Mouse (Mus musculus): ENCODE measurements at regions not wholly inside any gene's neighbourhood (a gene's known extent, or its start where the extent isn't known, plus 50 kb on each side); places are given as distances from the start of the nearest gene placed in this dataset.

DNA sequence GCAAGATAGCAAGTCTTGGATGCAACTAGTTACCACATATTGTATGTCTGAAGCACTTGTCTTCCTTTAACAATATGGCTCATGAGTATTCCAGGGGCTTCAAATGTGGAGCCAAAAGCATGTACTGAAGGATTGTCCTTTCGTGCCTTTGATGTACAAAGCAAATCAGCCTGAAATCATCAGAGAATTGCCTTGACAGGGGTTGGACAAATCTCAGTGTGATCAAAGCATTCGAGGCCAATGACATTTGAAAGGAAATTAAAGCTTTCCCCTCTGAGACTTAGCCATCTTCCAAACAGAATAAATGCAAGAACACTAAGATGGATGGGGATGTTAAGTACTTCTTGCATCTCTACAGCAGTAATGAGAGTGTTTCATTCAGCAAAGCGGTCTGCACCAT lies 1144.9 kb downstream of the Mat2b start:
- 19% methylated on average over 3 of the region's 3 CpGs for WGBS
- ATAC-seq (ENCODE audit: low FRiP score) = peak; percentile 35; the same call in 1 of the 2 replicates
- Histone ChIP-seq H3K4me2 (no peak overlapping the region), H3K9me3 (ENCODE audit: control insufficient read depth, low read length) (no peaks in the 10 kb centered on the region), H3K4me3 (ENCODE audit: low read depth, low read length) (no peak overlapping the region), H3K27ac (ENCODE audit: low read depth, low read length) (no peak overlapping the region), H3K9ac (ENCODE audit: low read length) (no peak overlapping the region), H3K27me3 (ENCODE audit: control insufficient read depth, insufficient read depth, low read length) (no peaks in the 10 kb centered on the region), H3K36me3 (ENCODE audit: control insufficient read depth, insufficient read depth, low read length) (no peaks in the 10 kb centered on the region), H3K4me1 (ENCODE audit: control insufficient read depth, insufficient read depth, low read length) (no peaks in the 10 kb centered on the region)
- no peak for DNase-seq (ENCODE audit: low spot score, missing footprints)

DNA sequence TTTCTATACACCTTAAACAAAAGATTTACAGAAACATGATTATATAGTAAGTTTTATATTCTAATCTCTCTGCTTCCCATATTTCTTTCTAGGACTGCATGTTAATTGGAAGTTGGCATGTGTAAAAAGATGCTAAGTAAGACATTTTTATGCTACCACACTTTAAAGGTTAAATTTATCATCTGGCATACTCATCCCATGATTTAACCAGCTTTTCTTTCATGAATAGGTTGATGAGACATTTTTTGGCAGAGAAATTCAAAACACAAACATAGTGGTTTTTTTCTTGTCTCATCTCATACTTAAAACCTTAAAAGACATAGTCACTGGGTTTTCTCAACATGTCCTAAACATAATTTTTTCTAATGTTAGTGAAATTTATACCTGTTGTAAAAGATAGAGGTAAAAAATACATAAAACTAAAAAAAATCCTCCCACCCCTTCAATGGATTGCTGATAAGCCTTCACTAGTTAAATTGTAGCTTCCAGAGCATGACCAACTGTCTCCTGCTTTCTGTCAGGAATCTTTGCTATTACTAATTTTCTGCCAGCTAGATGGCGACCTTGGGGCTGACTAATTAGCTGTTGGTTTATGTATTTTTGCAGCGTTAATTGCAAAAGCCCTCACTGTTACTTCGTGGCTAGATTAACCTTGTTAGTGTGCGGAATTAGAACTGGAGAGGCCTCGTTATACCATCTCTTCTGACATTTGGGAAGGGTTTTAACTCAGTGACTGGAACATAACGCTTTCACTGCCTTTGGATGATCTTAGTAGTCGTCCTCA lies 1169.9 kb downstream of the Mat2b start:
- H3K27ac ChIP-seq (ENCODE audit: low read depth, low read length) = no peak overlapping the region
- H3K4me1 ChIP-seq (ENCODE audit: control insufficient read depth, insufficient read depth, low read length) = no peaks in the 10 kb centered on the region
- H3K4me2 ChIP-seq = no peak overlapping the region
- no peaks in the 10 kb centered on the region for H3K36me3 ChIP-seq (ENCODE audit: control insufficient read depth, insufficient read depth, low read length)
- ATAC-seq (ENCODE audit: low FRiP score) = no peak
- 60% methylated on average over 7 of the region's 7 CpGs for WGBS
- H3K4me3 ChIP-seq (ENCODE audit: low read depth, low read length) = no peak overlapping the region
- no peak overlapping the region for H3K9ac ChIP-seq (ENCODE audit: low read length)
- no peak for DNase-seq (ENCODE audit: low spot score, missing footprints)
- H3K9me3 ChIP-seq (ENCODE audit: control insufficient read depth, low read length) = no peaks in the 10 kb centered on the region
- no peaks in the 10 kb centered on the region for H3K27me3 ChIP-seq (ENCODE audit: control insufficient read depth, insufficient read depth, low read length)

DNA sequence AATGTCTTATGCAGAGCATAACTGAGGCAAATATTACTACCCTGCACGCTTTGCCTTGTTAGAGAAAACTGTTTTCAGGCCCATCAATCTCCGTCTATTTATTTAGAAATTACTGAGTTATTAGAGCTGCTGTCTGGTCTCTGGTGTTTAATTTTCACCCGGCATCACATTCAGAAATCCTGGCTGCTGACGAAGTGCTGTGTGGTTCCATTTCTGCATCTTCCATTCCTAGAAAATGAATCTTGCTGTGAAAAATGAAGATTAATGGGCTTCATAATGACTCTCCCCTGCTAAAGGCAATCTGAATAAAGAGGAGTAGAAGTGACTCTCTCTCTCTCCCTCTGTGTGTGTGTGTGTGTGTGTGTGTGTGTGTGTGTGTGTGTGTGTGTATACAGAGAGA lies 1199.8 kb downstream of the Mat2b start:
- no peaks in the 10 kb centered on the region for H3K36me3 ChIP-seq (ENCODE audit: control insufficient read depth, insufficient read depth, low read length)
- ATAC-seq (ENCODE audit: low FRiP score) (no peak), DNase-seq (ENCODE audit: low spot score, missing footprints) (no peak)
- H3K27me3 ChIP-seq (ENCODE audit: control insufficient read depth, insufficient read depth, low read length) = no peaks in the 10 kb centered on the region
- H3K9me3 ChIP-seq (ENCODE audit: control insufficient read depth, low read length) = no peaks in the 10 kb centered on the region
- WGBS = 85% methylated on average over 4 of the region's 4 CpGs
- H3K4me2 ChIP-seq = no peak overlapping the region
- no peak overlapping the region for H3K4me3 ChIP-seq (ENCODE audit: low read depth, low read length)
- no peak overlapping the region for H3K27ac ChIP-seq (ENCODE audit: low read depth, low read length)
- H3K9ac ChIP-seq (ENCODE audit: low read length) = no peak overlapping the region
- H3K4me1 ChIP-seq (ENCODE audit: control insufficient read depth, insufficient read depth, low read length) = no peaks in the 10 kb centered on the region

- Histone ChIP-seq H3K27ac (ENCODE audit: low read depth, low read length) (no peak overlapping the region), H3K9me3 (ENCODE audit: control insufficient read depth, low read length) (no peaks in the 10 kb centered on the region), H3K27me3 (ENCODE audit: control insufficient read depth, insufficient read depth, low read length) (no peaks in the 10 kb centered on the region), H3K4me1 (ENCODE audit: control insufficient read depth, insufficient read depth, low read length) (no peaks in the 10 kb centered on the region), H3K4me3 (ENCODE audit: low read depth, low read length) (no peak overlapping the region), H3K9ac (ENCODE audit: low read length) (no peak overlapping the region), H3K36me3 (ENCODE audit: control insufficient read depth, insufficient read depth, low read length) (no peaks in the 10 kb centered on the region), H3K4me2 (no peak overlapping the region)
- no peak for DNase-seq (ENCODE audit: low spot score, missing footprints)
- 70% methylated on average over 8 of the region's 8 CpGs for WGBS
- ATAC-seq (ENCODE audit: low FRiP score) = no peak
Observed at GRCm38 (mm10) chr11:39477136-39477535, 1217.9 kb downstream of the Mat2b start.

DNA sequence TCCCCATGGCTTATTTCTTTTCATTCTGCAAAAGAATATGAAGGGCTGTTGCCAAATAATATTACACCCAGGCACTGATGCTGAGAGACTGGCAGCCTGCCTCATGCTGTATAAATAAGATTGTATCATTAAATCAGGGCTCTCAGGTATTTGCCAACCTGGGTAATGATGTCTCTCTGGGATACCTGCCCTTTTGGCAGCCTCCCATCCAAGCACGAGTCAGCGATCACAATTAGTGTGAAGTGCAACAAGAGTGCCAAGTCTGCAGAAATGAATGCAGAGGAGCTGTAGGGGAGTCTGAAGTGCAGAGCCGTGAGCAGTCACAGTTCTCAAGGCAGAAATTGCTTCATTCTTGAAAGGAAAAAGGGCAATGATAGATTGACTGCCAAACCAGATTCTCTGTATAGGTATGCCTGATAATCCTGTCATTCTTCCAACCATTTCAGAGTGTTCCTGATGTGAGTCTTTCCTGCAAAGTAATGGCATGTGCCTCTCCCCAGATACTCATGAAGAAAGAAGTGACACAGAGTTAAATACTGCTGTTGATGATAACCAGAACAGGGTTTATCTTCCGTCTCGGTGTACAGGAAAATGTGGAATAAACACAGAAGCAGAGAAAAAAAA lies 1241.6 kb downstream of the Mat2b start:
- H3K36me3 ChIP-seq (ENCODE audit: control insufficient read depth, insufficient read depth, low read length) = no peaks in the 10 kb centered on the region
- WGBS = 89% methylated on average over 5 of the region's 5 CpGs
- no peak overlapping the region for H3K9ac ChIP-seq (ENCODE audit: low read length)
- no peak for DNase-seq (ENCODE audit: low spot score, missing footprints)
- H3K27ac ChIP-seq (ENCODE audit: low read depth, low read length) = no peak overlapping the region
- no peaks in the 10 kb centered on the region for H3K27me3 ChIP-seq (ENCODE audit: control insufficient read depth, insufficient read depth, low read length)
- H3K9me3 ChIP-seq (ENCODE audit: control insufficient read depth, low read length) = no peaks in the 10 kb centered on the region
- no peak for ATAC-seq (ENCODE audit: low FRiP score)
- H3K4me2 ChIP-seq = no peak overlapping the region
- H3K4me1 ChIP-seq (ENCODE audit: control insufficient read depth, insufficient read depth, low read length) = no peaks in the 10 kb centered on the region
- H3K4me3 ChIP-seq (ENCODE audit: low read depth, low read length) = no peak overlapping the region

DNA sequence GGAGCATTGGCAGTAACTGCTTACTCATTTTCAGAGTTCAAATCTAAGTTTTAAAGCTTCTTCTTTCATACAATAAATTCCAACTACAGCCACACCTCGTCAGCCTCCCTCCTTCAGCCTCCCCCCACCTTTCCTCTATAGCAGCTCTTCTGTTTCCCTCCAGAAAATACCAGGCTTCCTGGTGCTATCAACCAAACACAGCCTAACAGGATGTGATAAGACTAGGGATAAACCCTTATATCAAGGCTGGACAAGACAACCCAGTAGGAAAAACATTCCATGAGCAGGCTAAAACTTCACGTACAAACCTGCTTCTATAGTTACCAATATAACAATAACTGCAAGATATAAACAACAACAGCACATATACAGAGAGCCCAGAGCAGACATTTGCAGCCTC lies 1248.6 kb downstream of the Mat2b start:
- no peak overlapping the region for H3K9ac ChIP-seq (ENCODE audit: low read length)
- no peak overlapping the region for H3K4me2 ChIP-seq
- 75% methylated on average over 2 of the region's 2 CpGs for WGBS
- DNase-seq (ENCODE audit: low spot score, missing footprints) = no peak
- H3K27ac ChIP-seq (ENCODE audit: low read depth, low read length) = no peak overlapping the region
- no peaks in the 10 kb centered on the region for H3K9me3 ChIP-seq (ENCODE audit: control insufficient read depth, low read length)
- no peak overlapping the region for H3K4me3 ChIP-seq (ENCODE audit: low read depth, low read length)
- H3K4me1 ChIP-seq (ENCODE audit: control insufficient read depth, insufficient read depth, low read length) = no peaks in the 10 kb centered on the region
- H3K36me3 ChIP-seq (ENCODE audit: control insufficient read depth, insufficient read depth, low read length) = no peaks in the 10 kb centered on the region
- no peak for ATAC-seq (ENCODE audit: low FRiP score)
- H3K27me3 ChIP-seq (ENCODE audit: control insufficient read depth, insufficient read depth, low read length) = no peaks in the 10 kb centered on the region

DNA sequence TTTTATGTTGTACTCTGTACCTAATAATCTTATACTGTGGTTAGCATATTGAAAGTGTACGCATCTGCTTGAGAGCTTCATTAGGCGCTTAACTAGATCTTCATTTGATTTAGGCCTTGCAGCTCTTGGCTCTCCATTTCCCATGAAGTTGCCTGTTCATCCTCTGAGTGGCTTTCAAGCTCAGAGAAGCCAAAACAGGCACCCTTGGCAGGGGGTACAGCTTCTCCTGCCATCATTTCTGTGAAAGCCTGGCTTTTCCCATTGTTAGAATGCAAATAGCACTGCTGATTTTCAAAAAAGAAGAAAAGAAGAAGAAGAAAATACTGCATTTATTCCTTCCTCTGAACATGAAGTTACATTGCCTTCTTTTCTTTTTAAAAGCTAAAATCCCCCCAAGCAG lies 1283.3 kb downstream of the Mat2b start:
- Histone ChIP-seq H3K4me2 (no peak overlapping the region), H3K4me1 (ENCODE audit: control insufficient read depth, insufficient read depth, low read length) (0 out of 2 replicates have a peak, but pooled peaks cover 2% of the 10 kb centered on the region), H3K4me3 (ENCODE audit: low read depth, low read length) (no peak overlapping the region), H3K27ac (ENCODE audit: low read depth, low read length) (no peak overlapping the region), H3K9ac (ENCODE audit: low read length) (no peak overlapping the region), H3K9me3 (ENCODE audit: control insufficient read depth, low read length) (no peaks in the 10 kb centered on the region), H3K36me3 (ENCODE audit: control insufficient read depth, insufficient read depth, low read length) (no peaks in the 10 kb centered on the region), H3K27me3 (ENCODE audit: control insufficient read depth, insufficient read depth, low read length) (no peaks in the 10 kb centered on the region)
- ATAC-seq (ENCODE audit: low FRiP score) = no peak
- no peak for DNase-seq (ENCODE audit: low spot score, missing footprints)
- 43% methylated on average over 2 of the region's 2 CpGs for WGBS

GRCm38 (mm10) chr11:39411182-39411581 lies 1283.8 kb downstream of the Mat2b start:
- Histone ChIP-seq H3K4me2 (no peak overlapping the region), H3K9me3 (ENCODE audit: control insufficient read depth, low read length) (no peaks in the 10 kb centered on the region), H3K27ac (ENCODE audit: low read depth, low read length) (no peak overlapping the region), H3K36me3 (ENCODE audit: control insufficient read depth, insufficient read depth, low read length) (no peaks in the 10 kb centered on the region), H3K27me3 (ENCODE audit: control insufficient read depth, insufficient read depth, low read length) (no peaks in the 10 kb centered on the region), H3K4me3 (ENCODE audit: low read depth, low read length) (no peak overlapping the region), H3K9ac (ENCODE audit: low read length) (no peak overlapping the region), H3K4me1 (ENCODE audit: control insufficient read depth, insufficient read depth, low read length) (0 out of 2 replicates have a peak, but pooled peaks cover 2% of the 10 kb centered on the region)
- no peak for ATAC-seq (ENCODE audit: low FRiP score)
- 90% methylated on average over 2 of the region's 2 CpGs for WGBS
- no peak for DNase-seq (ENCODE audit: low spot score, missing footprints)

- no peak overlapping the region for H3K4me3 ChIP-seq (ENCODE audit: low read depth, low read length)
- H3K36me3 ChIP-seq (ENCODE audit: control insufficient read depth, insufficient read depth, low read length) = no peaks in the 10 kb centered on the region
- DNase-seq (ENCODE audit: low spot score, missing footprints) (no peak), ATAC-seq (ENCODE audit: low FRiP score) (0 out of 2 replicates have a peak, but pooled peaks have one; percentile 11)
- no peaks in the 10 kb centered on the region for H3K4me1 ChIP-seq (ENCODE audit: control insufficient read depth, insufficient read depth, low read length)
- H3K27me3 ChIP-seq (ENCODE audit: control insufficient read depth, insufficient read depth, low read length) = no peaks in the 10 kb centered on the region
- H3K27ac ChIP-seq (ENCODE audit: low read depth, low read length) = no peak overlapping the region
- no peaks in the 10 kb centered on the region for H3K9me3 ChIP-seq (ENCODE audit: control insufficient read depth, low read length)
- H3K4me2 ChIP-seq = no peak overlapping the region
- no peak overlapping the region for H3K9ac ChIP-seq (ENCODE audit: low read length)
Observed at GRCm38 (mm10) chr11:39364827-39365226, 1330.2 kb downstream of the Mat2b start.

All from midbrain, embryonic 11.5 days (tissue).